21 mouse cellular contexts compared by ENCODE assay signal in genomic region chr11:4625931-4626330, GRCm38 (mm10). TPM values are rescaled to one million over a fixed set of nuclear protein-coding genes. Genes with fewer than 3 reads are reported as not detected.
"Had no signal": no experiment of that assay in that cellular context is flagged by ENCODE, and none has a peak within 500 bp of the region (broad histone marks: within the 10 kb centered on the region; RNA-seq: fewer than 3 reads in every experiment).

No protein-coding gene starts in this region.

- H3K9me3 ChIP-seq: limb, embryonic 15.5 days; liver, embryonic 12.5 days; midbrain, embryonic 12.5 days had no signal

- ATAC-seq: intestine, embryonic 16.5 days; liver, embryonic 12.5 days had no signal

- H3K27ac ChIP-seq: left cerebral cortex, adult 2 months; limb, embryonic 15.5 days; liver, embryonic 12.5 days; midbrain, embryonic 12.5 days; stomach, postnatal 0 days had no signal

- H3K9ac ChIP-seq: limb, embryonic 15.5 days; liver, embryonic 12.5 days; lung, embryonic 14.5 days; midbrain, embryonic 12.5 days had no signal

- DNase-seq: kidney, adult 2 months; kidney, postnatal 25 days; lung, embryonic 14.5 days; lung, postnatal 10 days; lung, postnatal 4 days; thymus, adult 2 months; thymus, postnatal 25 days had no signal

- H3K4me3 ChIP-seq: left cerebral cortex, adult 2 months; limb, embryonic 15.5 days; liver, embryonic 12.5 days; midbrain, embryonic 12.5 days had no signal

- H3K36me3 ChIP-seq: limb, embryonic 15.5 days; liver, embryonic 12.5 days; midbrain, embryonic 12.5 days had no signal

- H3K4me1 ChIP-seq: limb, embryonic 15.5 days had no signal

- H3K4me2 ChIP-seq: limb, embryonic 15.5 days; liver, embryonic 12.5 days; lung, embryonic 14.5 days; midbrain, embryonic 12.5 days had no signal

- H3K27me3 ChIP-seq: limb, embryonic 15.5 days; midbrain, embryonic 12.5 days had no signal

RNA-seq across cellular contexts. Expression of gene Gm11032, which starts 6.1 kb away (rescaled TPM):
- total RNA-seq: layer of hippocampus, postnatal 25 days; left cerebral cortex, adult 2 months; left cerebral cortex, postnatal 14 days; megakaryocyte, adult 5-6 weeks had no signal
- polyA plus RNA-seq: intestine, embryonic 16.5 days; kidney, adult 2 months; kidney, embryonic 16.5 days; limb, embryonic 11.5 days; limb, embryonic 15.5 days; liver, embryonic 12.5 days; liver, embryonic 16.5 days; lung, embryonic 14.5 days; midbrain, embryonic 12.5 days; neural tube, embryonic 11.5 days; stomach, postnatal 0 days; thymus, adult 2 months; urinary bladder, adult 2 months had no signal
